Mouse (Mus musculus) midbrain, embryonic 13.5 days (tissue): ENCODE data around the gene Gata2. TPM values are rescaled to one million over a fixed set of nuclear protein-coding genes. Genes with fewer than 3 reads are reported as not detected.

Source experiments
- ATAC-seq: fragments of 200-750 bp; cut with Nextera tagmentation; 2 replicates; pipeline ENCODE4 v1.8.0; 2017; ENCODE audit warnings: mild to moderate bottlenecking, moderate TSS enrichment, moderate library complexity
- H3K27ac ChIP-seq: fragments of 300-500 bp; sonication (generic); 2 replicates; pipeline ENCODE4 v1.5.1; 2015; ENCODE audit warnings: inconsistent platforms, mild to moderate bottlenecking, moderate library complexity
- H3K27me3 ChIP-seq: fragments of 300-500 bp; sonication (generic); 2 replicates; pipeline ENCODE4 v1.6.1; 2015; ENCODE audit warnings: mild to moderate bottlenecking, inconsistent platforms
- H3K36me3 ChIP-seq: fragments of 300-500 bp; sonication (generic); 2 replicates; pipeline ENCODE4 v1.6.1; 2015; ENCODE audit warnings: mild to moderate bottlenecking, inconsistent platforms
- H3K4me1 ChIP-seq: fragments of 300-500 bp; sonication (generic); replicated peaks from 2 replicates; pipeline ENCODE4 v1.6.1; 2015; ENCODE audit warnings: inconsistent platforms
- H3K4me2 ChIP-seq: fragments of 300-500 bp; sonication (generic); replicated peaks from 2 replicates; pipeline ENCODE4 v1.6.1; 2015; ENCODE audit warnings: moderate library complexity, mild to moderate bottlenecking, inconsistent platforms
- H3K4me3 ChIP-seq: fragments of 300-500 bp; sonication (generic); replicated peaks from 2 replicates; pipeline ENCODE4 v1.5.1; 2015; ENCODE audit warnings: mild to moderate bottlenecking, inconsistent platforms
- H3K9ac ChIP-seq: fragments of 300-500 bp; sonication (generic); replicated peaks from 2 replicates; pipeline ENCODE4 v1.6.1; 2015; ENCODE audit warnings: mild to moderate bottlenecking, inconsistent platforms
- H3K9me3 ChIP-seq: fragments of 300-500 bp; sonication (generic); 2 replicates; pipeline ENCODE4 v1.6.1; 2016; ENCODE audit warnings: mild to moderate bottlenecking, inconsistent platforms
- WGBS: fragments of 180-500 bp; shearing (Covaris S2); methylation state at CpG from one replicate; pipeline ENCODE4 v1.1.7; 2015; 5-methylcytosine and 5-hydroxymethylcytosine counted together
- polyA plus RNA-seq: library from polyadenylated mRNA; unstranded; fragments of >200 nt; fragmentation: Nextera tagmentation; extraction: Ambion mirVana; gene quantifications from 2 replicates; pipeline ENCODE4 v1.2.1, GENCODE M21; 2015

Gata2 gene
- polyA plus RNA-seq, 1 experiment from 2014 or later = 38.1 TPM

DNA sequence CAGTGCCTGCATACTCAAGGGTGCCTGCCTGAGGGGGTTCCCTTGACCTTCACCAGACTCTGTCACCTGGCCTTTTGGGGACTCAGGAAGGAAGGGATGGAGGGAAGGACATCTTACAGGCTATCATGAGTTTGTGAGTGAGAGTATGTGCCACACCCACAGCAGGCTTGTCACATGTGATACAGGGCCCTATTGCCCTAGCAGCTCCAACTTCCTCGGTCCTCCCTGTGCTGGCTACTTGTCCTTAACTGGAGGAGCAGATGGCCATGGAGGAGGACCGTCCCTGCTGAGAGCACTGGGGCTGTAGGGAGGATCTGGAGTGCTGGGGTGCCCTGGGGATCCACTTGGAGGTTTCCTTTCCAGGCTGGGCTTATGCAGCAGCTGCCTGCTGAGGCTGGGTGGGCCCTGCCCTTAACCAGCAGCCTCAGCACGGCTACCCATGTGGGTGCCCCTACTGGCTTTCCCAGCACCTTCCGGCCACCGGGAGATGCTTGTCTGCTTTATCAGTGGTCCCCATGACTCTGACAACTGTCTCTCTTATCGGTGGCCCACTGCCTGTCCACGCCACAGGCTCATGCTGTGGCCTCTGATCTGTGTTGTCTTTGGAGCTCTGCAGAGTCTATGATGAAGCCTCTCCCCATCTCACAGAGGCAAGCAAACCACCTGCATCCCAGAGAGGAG is 58.2 kb downstream of the Gata2 start:
- Histone ChIP-seq H3K4me1 (no peaks in the 10 kb centered on the region), H3K4me3 (no peak overlapping the region), H3K9me3 (no peaks in the 10 kb centered on the region), H3K36me3 (peaks cover 5% of the 10 kb centered on the region; the same call in 1 of the 2 replicates), H3K9ac (no peak overlapping the region), H3K27me3 (no peaks in the 10 kb centered on the region), H3K4me2 (no peak overlapping the region), H3K27ac (no peak overlapping the region)
- no peak for ATAC-seq
- 81% methylated on average over 7 of the region's 7 CpGs for whole genome bisulfite sequencing

DNA sequence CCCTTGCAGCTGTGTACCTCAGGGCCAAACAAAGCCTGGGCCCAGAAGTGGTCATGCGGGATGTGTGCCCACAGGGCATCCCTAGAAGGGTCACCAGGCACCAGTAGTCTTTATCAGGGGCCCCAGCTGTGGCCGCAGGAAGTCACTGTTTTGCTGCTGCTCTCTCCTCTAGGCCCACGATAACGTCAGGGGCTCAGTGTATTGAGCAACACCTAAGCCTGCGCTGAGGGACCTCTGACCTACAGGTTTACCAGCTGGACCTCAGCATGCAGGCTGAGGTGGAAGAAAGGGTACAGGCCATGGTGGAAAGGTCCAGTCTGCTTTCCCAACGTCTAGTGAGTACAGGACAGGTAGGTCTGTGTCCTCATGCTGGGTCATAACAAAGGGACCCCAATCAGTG is 60.4 kb downstream of the Gata2 start:
- Histone ChIP-seq H3K27ac (no peak overlapping the region), H3K9ac (no peak overlapping the region), H3K36me3 (peaks cover 16% of the 10 kb centered on the region; the same call in 1 of the 2 replicates), H3K9me3 (no peaks in the 10 kb centered on the region), H3K4me2 (no peak overlapping the region), H3K4me1 (no peaks in the 10 kb centered on the region), H3K27me3 (no peaks in the 10 kb centered on the region), H3K4me3 (no peak overlapping the region)
- WGBS = 84% methylated on average over 6 of the region's 6 CpGs
- ATAC-seq = no peak

DNA sequence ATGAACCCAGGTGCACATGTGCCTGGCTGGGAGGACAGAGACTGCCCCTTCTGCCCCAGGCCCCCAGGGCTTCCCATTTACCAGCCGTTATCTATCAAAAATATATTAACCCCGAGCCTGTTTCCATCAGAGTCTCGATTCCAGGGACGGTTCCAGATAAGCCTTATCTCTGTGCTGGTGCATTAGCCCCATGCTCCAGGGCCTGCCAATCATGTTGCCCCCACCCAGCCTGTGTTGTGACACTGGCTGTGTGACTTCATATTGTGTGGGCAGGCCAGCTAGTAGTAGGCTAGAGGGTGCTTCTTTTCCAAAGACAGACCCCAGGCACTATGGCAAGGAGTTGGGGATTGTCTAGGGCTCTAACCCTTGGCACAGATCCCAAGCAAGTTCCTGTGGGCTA is 61.7 kb downstream of the Gata2 start:
- Histone ChIP-seq H3K4me2 (no peak overlapping the region), H3K4me3 (no peak overlapping the region), H3K36me3 (peaks cover 16% of the 10 kb centered on the region; the same call in 1 of the 2 replicates), H3K9me3 (no peaks in the 10 kb centered on the region), H3K9ac (no peak overlapping the region), H3K27me3 (no peaks in the 10 kb centered on the region), H3K4me1 (no peaks in the 10 kb centered on the region), H3K27ac (no peak overlapping the region)
- WGBS = 80% methylated on average over 4 of the region's 4 CpGs
- no peak for ATAC-seq

Other genes starting within 250 kb of the Gata2 start
- 21.0 and 25.5 TPM in 2 replicates for gene H1fx, start 212.3 kb upstream of the Gata2 start, polyA plus RNA-seq
- 271 and 287 TPM in 2 replicates for gene Rab7, start 148.6 kb upstream of the Gata2 start, polyA plus RNA-seq
- 257 TPM in 2 replicates for gene Rpn1, start 109.4 kb upstream of the Gata2 start, polyA plus RNA-seq
- gene Dnajb8, start 28.4 kb downstream of the Gata2 start, polyA plus RNA-seq = not detected in 2 replicates